Mouse (Mus musculus) lung, adult 2 months (tissue): ENCODE measurements around the gene Pard6b.

Experiments
- CTCF ChIP-seq: fragments of 200-500 bp; IDR thresholded peaks from 2 replicates; pipeline ENCODE4 v1.5.1; 2011; ENCODE audit warnings: mild to moderate bottlenecking, low read length, control low read depth; ENCODE audit not compliant: insufficient read depth
- POLR2A ChIP-seq: fragments of 200-500 bp; IDR thresholded peaks from 2 replicates; pipeline ENCODE4 v1.6.1; 2011; ENCODE audit warnings: low read depth, mild to moderate bottlenecking, control low read depth, low read length, borderline replicate concordance; ENCODE audit errors: extremely low read depth

DNA sequence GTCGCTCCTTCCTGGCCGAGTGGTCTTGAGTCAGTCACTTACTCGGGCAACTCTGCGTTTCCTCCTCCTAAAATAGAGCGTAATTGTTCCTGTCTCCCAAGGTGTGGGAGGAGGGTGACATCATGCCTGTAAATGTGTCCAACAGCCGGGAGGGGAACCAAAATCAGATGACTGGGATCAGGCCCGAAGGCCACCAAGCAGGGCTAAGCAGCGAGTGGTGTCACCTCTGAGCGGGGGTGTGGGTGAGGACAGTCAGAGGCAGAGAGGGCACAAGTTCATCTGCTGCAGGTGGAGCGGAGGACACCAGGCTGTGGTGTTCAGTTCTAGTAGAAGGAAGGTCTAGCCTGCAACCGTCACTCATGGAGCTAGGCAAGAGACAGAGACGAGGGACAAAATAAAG is 17.1 kb upstream of the Pard6b start:
- TF ChIP-seq CTCF: no peak
- TF ChIP-seq POLR2A: no peak
